Mouse (Mus musculus): ENCODE results near the gene Nicn1.
"Not testable (repeated sequence)": the region's sequence is repeated elsewhere in the genome, so short reads cannot be mapped to it uniquely, and the experiment has no call there.

Gene Nicn1

GRCm38 (mm10) chr9:108278697-108279450, 11.4 kb upstream of the Nicn1 start:
- peak in 1 of 2 experiments; percentile 20 for DNase-seq (ENCODE audit: low spot score in 2 of 2)

GRCm38 (mm10) chr9:108280071-108280828, 10.0 kb upstream of the Nicn1 start:
- peak in 1 of 2 experiments; percentile 39 for DNase-seq (ENCODE audit: low spot score in 2 of 2)

- peak in 1 of 2 experiments; percentile 73 for DNase-seq (ENCODE audit: low spot score in 2 of 2)
These were observed 5.8 kb upstream of the Nicn1 start for GRCm38 (mm10) chr9:108284410-108284809.

- DNase-seq (ENCODE audit: low spot score in 2 of 2), result not testable (repeated sequence)
These were observed 2.5 kb upstream of the Nicn1 start for GRCm38 (mm10) chr9:108287526-108288238.

GRCm38 (mm10) chr9:108289347-108289746, 882 bp upstream of the Nicn1 start:
- no peak for DNase-seq (ENCODE audit: low spot score in 2 of 2)

- DNase-seq (ENCODE audit: low spot score in 2 of 2), result peak in 1 of 2 experiments; percentile 9
These were observed 544 bp downstream of the Nicn1 start for GRCm38 (mm10) chr9:108290773-108291172.

GRCm38 (mm10) chr9:108296453-108297355, 6.5 kb downstream of the Nicn1 start, which contains the start of gene Amt:
Amt (plus strand) TSS chr9:108296853.
- peak in 1 of 2 experiments; percentile 29 for DNase-seq (ENCODE audit: low spot score in 2 of 2)

GRCm38 (mm10) chr9:108301853-108302252, 11.6 kb downstream of the Nicn1 start:
- no peak for DNase-seq (ENCODE audit: low spot score in 2 of 2)

GRCm38 (mm10) chr9:108304716-108305115, 14.5 kb downstream of the Nicn1 start:
- no peak for DNase-seq (ENCODE audit: low spot score in 2 of 2)

- DNase-seq (ENCODE audit: low spot score in 2 of 2), result no peak
These were observed 14.9 kb downstream of the Nicn1 start for GRCm38 (mm10) chr9:108305170-108305569.

- DNase-seq (ENCODE audit: low spot score in 2 of 2), result peak; percentile 90 to 95
These were observed 15.6 kb downstream of the Nicn1 start, which contains the start of the genes Rhoa and Tcta for GRCm38 (mm10) chr9:108305629-108306520. Rhoa (plus strand) TSS chr9:108306129. Tcta (minus strand) TSS chr9:108306160.

GRCm38 (mm10) chr9:108306571-108306980, 16.3 kb downstream of the Nicn1 start:
- peak; percentile 38 to 72 for DNase-seq (ENCODE audit: low spot score in 2 of 2)

- DNase-seq (ENCODE audit: low spot score in 2 of 2), result no peak
These were observed 17.0 kb downstream of the Nicn1 start for GRCm38 (mm10) chr9:108307021-108307807.

GRCm38 (mm10) chr9:108308141-108308540, 17.9 kb downstream of the Nicn1 start:
- no peak for DNase-seq (ENCODE audit: low spot score in 2 of 2)

GRCm38 (mm10) chr9:108317572-108317971, 27.3 kb downstream of the Nicn1 start:
- no peak for DNase-seq (ENCODE audit: low spot score in 2 of 2)

GRCm38 (mm10) chr9:108318462-108318861, 28.2 kb downstream of the Nicn1 start:
- DNase-seq (ENCODE audit: low spot score in 2 of 2), result no peak

GRCm38 (mm10) chr9:108322054-108322453, 31.8 kb downstream of the Nicn1 start:
- not testable (repeated sequence) for DNase-seq (ENCODE audit: low spot score in 2 of 2)

- no peak for DNase-seq (ENCODE audit: low spot score in 2 of 2)
These were observed 34.6 kb downstream of the Nicn1 start for GRCm38 (mm10) chr9:108324784-108325183.

- DNase-seq (ENCODE audit: low spot score in 2 of 2), result no peak
These were observed 35.6 kb downstream of the Nicn1 start for GRCm38 (mm10) chr9:108325811-108326210.

Measured in cerebellum, postnatal 4 days (tissue).